Mouse (Mus musculus) brain, embryonic 14.5 days (tissue): Measurements from ENCODE around the gene Gm5737. TPM values are rescaled to one million over a fixed set of nuclear protein-coding genes. Genes with fewer than 3 reads are reported as not detected.

ENCODE experiments used
- DNase-seq: peaks from one replicate; pipeline ENCODE4 v3.0.0-alpha.2; 2011; ENCODE audit warnings: low read depth
- CTCF ChIP-seq: fragments of 200-500 bp; IDR thresholded peaks from 2 replicates; pipeline ENCODE4 v1.5.1; 2012; ENCODE audit warnings: inconsistent platforms, mild to moderate bottlenecking, moderate library complexity, borderline replicate concordance; ENCODE audit not compliant: insufficient read depth, insufficient read length; ENCODE audit errors: extremely low read depth
- POLR2A ChIP-seq: fragments of 200-500 bp; IDR thresholded peaks from 2 replicates; pipeline ENCODE4 v1.6.1; 2012; ENCODE audit warnings: mild to moderate bottlenecking, inconsistent platforms, borderline replicate concordance; ENCODE audit not compliant: poor library complexity, insufficient read depth, insufficient read length, severe bottlenecking; ENCODE audit errors: extremely low read depth
- polyA plus RNA-seq: library from polyadenylated mRNA; depleted of rRNA; stranded (reverse); fragments of >200 nt; gene quantifications from 2 replicates; pipeline ENCODE4 v1.2.3, GENCODE M21; 2012

Gene Gm5737
- polyA plus RNA-seq, 1 experiment: 0.37 TPM

DNA sequence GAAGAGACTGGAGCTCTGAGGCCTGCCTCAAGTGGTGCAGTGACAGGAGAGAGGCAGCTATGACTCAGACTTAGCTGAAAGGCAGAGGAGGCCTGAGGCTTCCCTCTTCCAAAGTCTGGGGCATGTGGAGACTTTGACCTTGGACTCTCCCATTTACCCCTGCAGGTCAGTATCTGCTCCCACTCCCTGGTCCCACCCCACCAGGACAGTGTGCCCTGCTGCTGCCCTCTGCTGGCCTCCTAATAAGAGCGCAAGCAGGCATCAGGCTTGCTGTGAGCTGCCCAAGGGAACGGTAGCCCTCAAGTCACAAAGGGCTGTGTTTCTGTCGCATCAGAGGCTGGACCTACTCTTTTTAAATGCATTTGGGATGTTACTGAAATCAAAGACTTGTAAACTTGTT is 14.2 kb downstream of the Gm5737 start:
- TF ChIP-seq CTCF (peak; percentile 69), POLR2A (no peak)
- DNase-seq: peak; percentile 23

DNA sequence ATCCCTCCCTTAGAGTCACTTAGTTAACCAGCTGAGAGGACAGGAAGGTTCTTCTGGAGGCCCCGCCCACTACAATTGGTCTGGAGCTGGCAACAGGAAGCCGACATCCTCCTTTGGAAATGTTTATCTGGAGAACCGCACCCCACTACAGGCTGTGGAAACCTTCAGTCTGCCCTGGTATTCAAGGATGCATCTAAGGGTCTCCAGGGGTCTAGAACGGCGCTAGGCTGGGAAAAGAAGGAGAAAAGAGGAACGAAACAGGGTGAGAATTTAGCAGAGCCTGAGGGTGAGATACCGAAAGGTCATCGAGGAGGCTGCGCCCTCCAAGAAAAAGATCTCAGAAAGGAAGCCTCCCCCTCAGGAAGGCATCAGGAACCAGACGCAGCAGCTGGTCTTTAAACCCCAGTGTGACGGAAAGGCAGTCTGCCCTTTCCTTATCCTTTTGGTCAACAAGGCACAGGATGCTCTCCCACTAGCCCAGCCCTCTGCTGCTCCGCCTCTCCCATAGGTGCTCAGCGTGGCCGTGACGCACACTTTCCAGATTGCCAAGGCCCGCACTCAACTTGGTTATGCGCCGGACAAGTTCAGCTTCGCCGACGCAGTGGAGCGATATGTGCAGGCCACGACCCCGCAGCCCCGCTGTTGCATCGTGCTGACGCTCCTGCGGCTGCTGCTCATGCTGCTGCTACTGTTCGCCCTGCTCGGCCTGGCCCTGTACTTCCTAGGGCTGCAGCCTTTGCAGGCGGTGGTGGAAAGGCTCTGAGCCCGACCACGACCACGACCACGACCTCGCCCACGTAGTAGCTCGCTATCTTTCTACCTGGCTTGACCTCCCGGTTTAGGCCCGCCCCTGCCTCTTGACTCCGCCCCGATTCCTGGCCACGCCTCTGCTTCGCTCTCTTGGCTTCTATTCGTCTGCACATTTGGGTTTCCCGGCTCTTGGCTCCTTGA is 18.5 kb downstream of the Gm5737 start:
- TF ChIP-seq CTCF: no peak
- TF ChIP-seq POLR2A: no peak
- DNase-seq: peak; percentile 52

DNA sequence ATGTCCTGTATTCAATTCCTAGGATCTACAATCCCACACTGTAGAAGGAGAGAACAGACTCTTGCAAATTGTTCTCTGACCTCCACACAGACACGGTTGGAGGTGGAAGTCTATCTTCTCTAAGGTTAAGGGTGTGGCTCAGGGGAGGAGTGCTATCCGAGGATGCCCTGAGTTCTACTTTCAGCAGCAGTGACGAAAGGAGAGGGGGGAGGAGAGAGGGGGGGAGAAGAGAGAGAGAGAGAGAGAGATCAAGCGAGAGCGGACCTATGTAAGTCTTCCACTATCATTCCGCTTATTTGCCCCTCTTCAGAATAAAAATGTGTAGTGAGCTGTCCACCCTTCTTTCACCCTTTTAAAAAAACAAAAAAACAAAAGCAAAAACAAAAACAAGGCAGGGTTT is 22.3 kb downstream of the Gm5737 start:
- peak; percentile 29 for DNase-seq
- TF ChIP-seq CTCF (no peak), POLR2A (no peak)

DNA sequence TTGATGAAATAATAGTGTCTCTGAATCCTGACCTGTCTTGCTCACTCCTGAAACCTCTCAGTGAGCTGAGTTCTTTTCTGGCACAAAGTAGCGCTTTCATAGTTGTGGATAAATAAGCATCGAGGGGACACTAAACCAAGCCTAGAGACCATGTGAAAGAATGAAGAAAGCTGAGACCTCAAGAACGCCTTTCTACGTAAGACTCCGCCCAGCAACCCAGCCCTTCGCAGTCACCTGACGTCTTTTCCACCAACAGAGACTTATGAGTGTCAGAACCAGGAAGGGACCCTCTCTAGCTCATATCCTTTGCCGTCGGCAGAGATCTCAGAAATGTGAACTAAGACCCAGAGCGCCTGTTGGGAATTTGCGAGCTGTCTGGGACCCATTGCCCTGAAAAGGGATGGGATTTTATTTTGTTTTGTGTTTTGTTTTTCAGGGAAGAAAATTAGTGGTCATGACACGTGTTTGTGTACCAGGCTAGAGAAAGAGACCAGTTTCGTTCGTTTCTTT is 22.8 kb downstream of the Gm5737 start:
- no peak for TF ChIP-seq CTCF
- no peak for TF ChIP-seq POLR2A
- DNase-seq: peak; percentile 95

DNA sequence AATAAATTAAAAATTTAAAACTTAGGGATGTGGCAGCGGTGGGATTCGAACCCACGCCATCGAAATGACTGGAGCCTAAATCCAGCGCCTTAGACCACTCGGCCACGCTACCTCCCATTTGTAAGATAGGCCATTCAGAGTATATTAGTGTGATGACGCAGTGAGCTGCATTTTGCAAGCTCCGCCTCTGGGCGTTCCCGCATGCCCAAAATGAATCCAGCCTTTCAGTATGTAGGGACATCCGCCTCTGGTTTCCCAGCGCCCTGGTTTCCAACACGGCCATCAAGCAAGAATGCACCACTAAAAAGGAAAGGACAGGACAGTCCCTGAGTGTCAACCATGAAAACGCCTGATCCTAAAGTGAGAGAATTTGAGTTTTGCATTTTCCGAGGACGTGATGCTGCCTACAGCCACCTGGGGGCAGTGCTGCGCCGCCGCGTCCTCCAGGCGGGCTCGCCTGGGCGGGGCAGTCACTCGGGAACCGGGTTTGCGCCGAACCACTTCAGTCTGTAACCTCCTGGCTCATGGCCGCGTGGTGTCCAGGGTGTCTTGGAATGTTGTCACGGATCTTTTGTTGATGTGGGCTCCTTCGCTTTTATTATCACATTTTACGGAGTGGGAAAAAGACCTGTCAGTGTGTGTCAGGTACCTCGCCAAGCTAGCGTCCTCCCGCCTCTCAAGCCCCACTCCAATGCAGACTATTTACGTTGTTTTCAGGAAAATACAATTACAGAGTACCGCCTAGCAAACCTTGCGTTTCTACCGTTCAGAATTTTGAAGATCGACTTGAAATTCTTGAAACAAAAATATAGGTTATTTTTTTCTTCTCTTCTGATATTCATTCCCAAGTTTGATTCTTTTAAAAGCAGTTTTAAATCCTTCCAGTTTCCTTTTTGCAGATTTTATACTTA is 23.5 kb downstream of the Gm5737 start:
- DNase-seq: peak; percentile 99
- TF ChIP-seq POLR2A (peak; percentile 57; the same call in 1 of the 2 replicates), CTCF (peak; percentile 96)

DNA sequence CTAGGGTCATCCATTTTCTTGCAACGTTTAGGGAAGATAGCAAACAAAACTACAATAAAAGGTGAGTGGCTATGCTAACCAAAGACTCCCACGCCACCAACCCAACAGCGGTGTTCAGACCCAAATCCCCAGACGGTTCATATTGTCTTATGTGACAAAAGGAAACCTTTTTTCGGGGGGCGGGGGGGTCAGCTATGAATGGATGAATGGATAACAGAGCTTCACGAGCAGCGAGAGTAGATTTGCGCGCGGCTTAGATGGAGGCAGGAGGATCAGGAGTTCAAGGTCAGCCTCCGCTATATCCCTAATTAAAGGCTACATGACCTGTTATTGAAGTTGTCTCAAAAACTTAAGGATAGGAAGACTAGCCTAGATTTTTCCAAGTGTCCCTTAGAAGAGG is 24.2 kb downstream of the Gm5737 start:
- TF ChIP-seq POLR2A (no peak), CTCF (no peak)
- DNase-seq: peak; percentile 66

DNA sequence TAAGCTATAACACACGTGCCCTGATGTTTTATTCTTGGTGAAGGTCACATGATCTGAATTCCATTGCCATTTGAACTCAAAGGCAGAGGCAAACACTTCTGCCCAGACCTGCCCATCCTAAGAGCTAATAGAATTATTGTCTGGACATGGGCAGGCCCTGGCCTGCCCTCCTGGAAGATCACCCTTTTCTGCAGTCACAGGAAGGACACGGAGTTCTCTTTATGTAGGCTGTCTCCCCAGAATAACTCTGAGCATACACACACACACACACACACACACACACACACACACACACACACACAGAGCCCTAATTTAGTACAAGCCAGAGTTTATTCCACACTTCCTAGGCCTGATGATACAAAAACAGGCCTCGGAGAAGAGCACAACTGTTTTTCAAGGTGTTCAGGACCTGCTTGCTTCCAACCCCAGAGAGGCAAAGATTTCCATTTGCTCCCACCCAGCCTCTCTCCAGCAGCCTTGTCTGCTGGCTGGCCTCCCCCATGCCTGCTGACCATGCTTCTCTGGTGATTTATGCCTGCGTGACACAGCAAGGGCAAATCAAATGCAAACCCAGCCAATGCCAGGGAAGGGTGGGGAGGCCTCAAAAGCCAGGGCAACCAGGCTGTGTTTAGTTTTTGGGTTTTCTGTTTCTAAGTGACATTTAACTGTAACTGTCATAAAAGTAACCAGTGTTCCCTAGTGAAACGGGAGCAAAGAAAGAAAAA is 26.4 kb downstream of the Gm5737 start:
- TF ChIP-seq POLR2A: no peak
- TF ChIP-seq CTCF: no peak
- DNase-seq: no peak

DNA sequence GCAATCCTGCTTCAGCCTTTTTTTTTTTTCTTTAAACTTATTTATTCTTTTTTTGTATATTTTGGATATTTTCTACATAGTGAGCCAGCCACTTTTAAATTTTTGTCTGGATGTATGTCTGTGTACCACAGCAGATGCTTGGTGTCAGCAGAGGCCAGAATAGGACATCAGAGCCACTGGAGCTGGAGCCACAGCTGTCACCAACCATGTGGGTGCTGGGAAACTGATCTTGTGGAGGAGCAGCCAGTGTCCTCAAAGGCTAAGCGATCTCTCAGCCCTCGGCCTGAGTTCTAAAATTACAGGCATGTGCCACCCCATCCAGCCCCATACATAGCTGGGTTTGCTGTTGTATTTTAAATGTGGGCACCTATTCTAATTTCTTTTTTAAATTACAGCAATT is 27.6 kb downstream of the Gm5737 start:
- no peak for DNase-seq
- TF ChIP-seq POLR2A (no peak), CTCF (no peak)

DNA sequence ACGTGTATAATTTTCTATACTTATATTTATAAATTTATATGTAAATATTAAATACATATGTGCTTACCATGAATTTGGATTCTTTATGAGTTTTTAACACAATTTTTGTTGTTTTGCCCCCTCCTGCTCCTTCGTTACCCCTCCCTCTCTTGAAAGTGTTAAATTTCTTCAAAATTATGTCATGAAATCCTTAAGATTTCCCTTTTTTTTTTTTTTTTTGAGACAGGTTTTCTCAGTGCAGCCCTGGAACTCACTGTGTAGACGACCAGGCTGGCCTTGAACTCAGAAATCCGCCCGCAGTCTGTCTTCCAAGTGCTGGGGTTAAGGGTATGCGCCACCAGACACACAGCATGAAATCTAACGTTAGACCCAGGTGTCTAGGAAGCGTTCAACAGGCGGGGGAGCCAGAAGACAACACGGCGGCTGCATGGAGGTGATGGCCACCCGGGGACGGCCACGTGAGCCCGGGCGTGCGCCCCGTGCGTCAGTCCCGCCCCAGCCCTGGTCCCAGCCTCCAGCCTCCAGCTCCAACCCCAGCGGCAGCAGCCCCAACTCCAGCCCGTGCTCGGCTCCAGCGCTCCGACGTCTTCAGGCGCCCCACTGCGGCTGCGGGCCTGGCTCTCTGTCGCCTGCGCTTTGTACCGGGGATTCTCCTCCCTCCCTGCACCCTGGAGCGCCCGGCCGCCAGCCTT is 30.3 kb downstream of the Gm5737 start, which contains the start of gene Eef2k:
TSS of gene Eef2k (plus strand) at position 487 of the 692 bp plus-strand sequence.
- DNase-seq: peak; percentile 93
- peak; percentile 36; the same call in 1 of the 2 replicates for TF ChIP-seq POLR2A
- no peak; the same call in 1 of the 2 replicates for TF ChIP-seq CTCF
